Mouse (Mus musculus) liver, embryonic 15.5 days (tissue): ENCODE data around the gene Vdac1. TPM values are rescaled to one million over a fixed set of nuclear protein-coding genes. Genes with fewer than 3 reads are reported as not detected.

Experiments
- ATAC-seq: fragments of 200-750 bp; cut with Nextera tagmentation; 2 replicates; pipeline ENCODE4 v1.8.0; 2017; ENCODE audit warnings: moderate number of reproducible peaks, mild to moderate bottlenecking, moderate library complexity; ENCODE audit not compliant: insufficient read depth
- H3K27ac ChIP-seq: fragments of 300-500 bp; sonication (generic); replicated peaks from 2 replicates; pipeline ENCODE4 v1.5.1; 2015; ENCODE audit warnings: mild to moderate bottlenecking, inconsistent platforms
- H3K27me3 ChIP-seq: fragments of 300-500 bp; sonication (generic); 2 replicates; pipeline ENCODE4 v1.6.1; 2015; ENCODE audit warnings: mild to moderate bottlenecking, inconsistent platforms
- H3K36me3 ChIP-seq: fragments of 300-500 bp; sonication (generic); replicated peaks from 2 replicates; pipeline ENCODE4 v1.6.1; 2015; ENCODE audit warnings: moderate library complexity, mild to moderate bottlenecking, inconsistent platforms
- H3K4me1 ChIP-seq: fragments of 300-500 bp; sonication (generic); replicated peaks from 2 replicates; pipeline ENCODE4 v1.6.1; 2015; ENCODE audit warnings: inconsistent platforms
- H3K4me2 ChIP-seq: fragments of 300-500 bp; sonication (generic); 2 replicates; pipeline ENCODE4 v1.6.1; 2015; ENCODE audit warnings: moderate library complexity, mild to moderate bottlenecking, inconsistent platforms
- H3K4me3 ChIP-seq: fragments of 300-500 bp; sonication (generic); replicated peaks from 2 replicates; pipeline ENCODE4 v1.5.1; 2015; ENCODE audit warnings: mild to moderate bottlenecking, inconsistent platforms
- H3K9ac ChIP-seq: fragments of 300-500 bp; sonication (generic); 2 replicates; pipeline ENCODE4 v1.6.1; 2015; ENCODE audit warnings: moderate library complexity, mild to moderate bottlenecking, inconsistent platforms
- H3K9me3 ChIP-seq: fragments of 300-500 bp; sonication (generic); replicated peaks from 2 replicates; pipeline ENCODE4 v1.6.1; 2016; ENCODE audit warnings: inconsistent platforms
- WGBS: fragments of 180-500 bp; shearing (Covaris S2); methylation state at CpG from one replicate; pipeline ENCODE4 v1.1.7; 2015; ENCODE audit warnings: mixed read lengths; ENCODE audit not compliant: insufficient replicate concordance; 5-methylcytosine and 5-hydroxymethylcytosine counted together
- polyA plus RNA-seq: library from polyadenylated mRNA; unstranded; fragments of >200 nt; fragmentation: Nextera tagmentation; extraction: Ambion mirVana; gene quantifications from 2 replicates; pipeline ENCODE4 v1.2.1, GENCODE M21; 2015

Gene Vdac1
- polyA plus RNA-seq, 1 experiment from 2014 or later, result 119 TPM

- Histone ChIP-seq H3K27me3 (no peaks in the 10 kb centered on the region), H3K9me3 (no peaks in the 10 kb centered on the region), H3K4me3 (peak overlapping the region; percentile 86), H3K27ac (peak overlapping the region; percentile 91), H3K36me3 (no peaks in the 10 kb centered on the region), H3K9ac (peak overlapping the region; percentile 94), H3K4me1 (peaks cover 55% of the 10 kb centered on the region), H3K4me2 (peak overlapping the region; percentile 96)
- peak; percentile 20; the same call in 1 of the 2 replicates for ATAC-seq
- WGBS, result 10% methylated on average over 22 of the region's 22 CpGs
These were observed 782 bp upstream of the Vdac1 start for GRCm38 (mm10) chr11:52359686-52360470.

- Histone ChIP-seq H3K4me3 (peak overlapping the region; percentile 86), H3K4me2 (peak overlapping the region; percentile 96), H3K27ac (peak overlapping the region; percentile 91), H3K4me1 (peaks cover 70% of the 10 kb centered on the region), H3K27me3 (no peaks in the 10 kb centered on the region), H3K9ac (peak overlapping the region; percentile 94), H3K9me3 (no peaks in the 10 kb centered on the region), H3K36me3 (no peaks in the 10 kb centered on the region)
- peak; percentile 33 for ATAC-seq
- under 1% methylated on average over 47 of the region's 47 CpGs for WGBS
These were observed 744 bp downstream of the Vdac1 start for GRCm38 (mm10) chr11:52361287-52361921.

GRCm38 (mm10) chr11:52364376-52364775 is 3.7 kb downstream of the Vdac1 start:
- no peaks in the 10 kb centered on the region for H3K9me3 ChIP-seq
- no peaks in the 10 kb centered on the region for H3K36me3 ChIP-seq
- no peaks in the 10 kb centered on the region for H3K27me3 ChIP-seq
- WGBS, result 69% methylated on average over 2 of the region's 2 CpGs
- H3K4me3 ChIP-seq, result no peak overlapping the region
- no peak overlapping the region for H3K9ac ChIP-seq
- H3K27ac ChIP-seq, result no peak overlapping the region
- H3K4me2 ChIP-seq, result 0 out of 2 replicates have a peak overlapping the region, but pooled peaks have one; percentile 1
- peaks cover 92% of the 10 kb centered on the region for H3K4me1 ChIP-seq
- ATAC-seq, result no peak

GRCm38 (mm10) chr11:52365143-52365542 is 4.5 kb downstream of the Vdac1 start:
- no peaks in the 10 kb centered on the region for H3K27me3 ChIP-seq
- WGBS, result 45% methylated on average over 1 of the region's 1 CpGs
- peaks cover 91% of the 10 kb centered on the region for H3K4me1 ChIP-seq
- H3K4me2 ChIP-seq, result peak overlapping the region; percentile 4; the same call in 1 of the 2 replicates
- peak overlapping the region; percentile 19; the same call in 1 of the 2 replicates for H3K27ac ChIP-seq
- 0 out of 2 replicates have a peak overlapping the region, but pooled peaks have one; percentile 9 for H3K9ac ChIP-seq
- ATAC-seq, result no peak
- no peaks in the 10 kb centered on the region for H3K9me3 ChIP-seq
- H3K36me3 ChIP-seq, result 0 out of 2 replicates have a peak, but pooled peaks cover 3% of the 10 kb centered on the region
- no peak overlapping the region for H3K4me3 ChIP-seq

- 0 out of 2 replicates have a peak, but pooled peaks cover 3% of the 10 kb centered on the region for H3K36me3 ChIP-seq
- H3K27me3 ChIP-seq, result no peaks in the 10 kb centered on the region
- 0 out of 2 replicates have a peak overlapping the region, but pooled peaks have one; percentile 23 for H3K9ac ChIP-seq
- ATAC-seq, result peak; percentile 43
- peak overlapping the region; percentile 44 for H3K4me2 ChIP-seq
- peaks cover 93% of the 10 kb centered on the region for H3K4me1 ChIP-seq
- H3K4me3 ChIP-seq, result no peak overlapping the region
- 25% methylated on average over 5 of the region's 5 CpGs for whole genome bisulfite sequencing
- peak overlapping the region; percentile 42; the same call in 1 of the 2 replicates for H3K27ac ChIP-seq
- no peaks in the 10 kb centered on the region for H3K9me3 ChIP-seq
These were observed 5.7 kb downstream of the Vdac1 start for GRCm38 (mm10) chr11:52366358-52366757.

- Histone ChIP-seq H3K4me2 (no peak overlapping the region), H3K4me3 (no peak overlapping the region), H3K36me3 (0 out of 2 replicates have a peak, but pooled peaks cover 3% of the 10 kb centered on the region), H3K9me3 (no peaks in the 10 kb centered on the region), H3K27ac (no peak overlapping the region), H3K4me1 (peaks cover 75% of the 10 kb centered on the region), H3K27me3 (no peaks in the 10 kb centered on the region), H3K9ac (no peak overlapping the region)
- 52% methylated on average over 10 of the region's 10 CpGs for WGBS
- ATAC-seq, result no peak
These were observed 7.7 kb downstream of the Vdac1 start for GRCm38 (mm10) chr11:52368176-52368985.

GRCm38 (mm10) chr11:52369252-52370134 is 8.8 kb downstream of the Vdac1 start:
- H3K4me1 ChIP-seq, result peaks cover 71% of the 10 kb centered on the region
- 60% methylated on average over 9 of the region's 9 CpGs for WGBS
- no peaks in the 10 kb centered on the region for H3K9me3 ChIP-seq

GRCm38 (mm10) chr11:52370135-52370452 is 9.4 kb downstream of the Vdac1 start:
- ATAC-seq, result no peak
- peaks cover 65% of the 10 kb centered on the region for H3K4me1 ChIP-seq
- no peak overlapping the region for H3K27ac ChIP-seq

More at GRCm38 (mm10) chr11:52369252-52370134, 8.8 kb downstream of the Vdac1 start:
- ATAC-seq, result no peak
- Histone ChIP-seq H3K4me2 (no peak overlapping the region), H3K4me3 (no peak overlapping the region), H3K9ac (no peak overlapping the region), H3K27ac (no peak overlapping the region; the same call in 1 of the 2 replicates), H3K36me3 (peaks cover 4% of the 10 kb centered on the region; the same call in 1 of the 2 replicates), H3K27me3 (no peaks in the 10 kb centered on the region)

GRCm38 (mm10) chr11:52370538-52370937 is 9.9 kb downstream of the Vdac1 start:
- no peak overlapping the region for H3K4me3 ChIP-seq
- peaks cover 15% of the 10 kb centered on the region for H3K36me3 ChIP-seq
- no peak overlapping the region for H3K9ac ChIP-seq
- no peak overlapping the region for H3K4me2 ChIP-seq
- ATAC-seq, result no peak
- peaks cover 61% of the 10 kb centered on the region for H3K4me1 ChIP-seq
- no peaks in the 10 kb centered on the region for H3K27me3 ChIP-seq
- H3K27ac ChIP-seq, result no peak overlapping the region
- 48% methylated on average over 2 of the region's 2 CpGs for WGBS
- no peaks in the 10 kb centered on the region for H3K9me3 ChIP-seq

More at GRCm38 (mm10) chr11:52370135-52370452, 9.4 kb downstream of the Vdac1 start:
- H3K4me3 ChIP-seq, result no peak overlapping the region
- no peak overlapping the region for H3K9ac ChIP-seq
- no peaks in the 10 kb centered on the region for H3K9me3 ChIP-seq
- no peak overlapping the region for H3K4me2 ChIP-seq
- 89% methylated on average over 2 of the region's 2 CpGs for WGBS
- peaks cover 10% of the 10 kb centered on the region for H3K36me3 ChIP-seq
- no peaks in the 10 kb centered on the region for H3K27me3 ChIP-seq

GRCm38 (mm10) chr11:52373841-52374240 is 13.2 kb downstream of the Vdac1 start:
- H3K27me3 ChIP-seq, result no peaks in the 10 kb centered on the region
- no peaks in the 10 kb centered on the region for H3K9me3 ChIP-seq
- no peak overlapping the region for H3K27ac ChIP-seq
- H3K36me3 ChIP-seq, result peaks cover 47% of the 10 kb centered on the region
- no peak for ATAC-seq
- no peak overlapping the region for H3K4me2 ChIP-seq
- H3K4me3 ChIP-seq, result no peak overlapping the region
- peaks cover 29% of the 10 kb centered on the region for H3K4me1 ChIP-seq
- H3K9ac ChIP-seq, result no peak overlapping the region
- 74% methylated on average over 7 of the region's 7 CpGs for WGBS
